Mouse (Mus musculus): ENCODE measurements around the gene Phtf2.

- TF ChIP-seq POLR2A (IDR thresholded peaks at IDR 0.05; ENCODE audit: low read depth, low read length) = no peak
- TF ChIP-seq CTCF (IDR thresholded peaks at IDR 0.05; ENCODE audit: borderline replicate concordance, insufficient read depth, low read length) = no peak
Observed at GRCm38 (mm10) chr5:20778274-20778984, 103.5 kb downstream of the Phtf2 start.

All from embryonic fibroblast, embryonic 13.5 days (primary cell).